ENCODE assay signal across 8 mouse cellular contexts in the genomic region with DNA sequence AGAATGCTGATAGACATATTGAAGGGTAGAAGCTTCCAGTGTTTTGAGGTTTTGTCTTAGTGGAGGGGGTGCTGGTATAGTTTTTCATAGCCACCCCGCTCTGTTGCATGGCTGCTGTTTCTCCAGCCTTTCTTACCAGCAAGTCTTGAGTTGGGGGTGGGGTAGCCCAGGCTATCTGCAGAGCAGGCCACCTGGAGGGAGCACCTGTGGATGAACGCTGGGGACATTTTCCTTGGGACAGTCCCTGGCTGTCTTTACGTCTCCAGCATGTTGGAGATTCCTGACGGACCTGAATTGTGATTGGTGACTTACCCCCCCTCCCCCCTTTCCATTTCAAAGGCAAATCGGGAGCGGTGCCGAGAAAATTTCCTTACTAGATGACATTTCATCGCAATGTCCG. TPM values are rescaled to one million over a fixed set of nuclear protein-coding genes. Genes with fewer than 3 reads are reported as not detected.
DNase-seq lines count a peak whose midpoint lies in the region; ATAC-seq and TF ChIP-seq lines count a peak whose summit lies in the region.

No protein-coding gene starts in this region.

- peak overlapping the region; percentile 10; the same call in 1 of the 2 replicates for H3K4me2 ChIP-seq in lung, embryonic 16.5 days (ENCODE audit: low read depth, low read length)
- H3K4me2 ChIP-seq in forebrain, embryonic 14.5 days (ENCODE audit: low read length): no peak overlapping the region
- no peak overlapping the region for H3K4me2 ChIP-seq in neural tube, embryonic 15.5 days

- peaks cover 46% of the 10 kb centered on the region for H3K4me1 ChIP-seq in lung, embryonic 16.5 days (replicated peaks; ENCODE audit: control insufficient read depth, insufficient read depth, low read length)
- H3K4me1 ChIP-seq in forebrain, embryonic 14.5 days (ENCODE audit: control insufficient read depth, insufficient read depth, low read length): peaks cover 15% of the 10 kb centered on the region
- H3K4me1 ChIP-seq in neural tube, embryonic 15.5 days: peaks cover 62% of the 10 kb centered on the region

- no peaks in the 10 kb centered on the region for H3K27me3 ChIP-seq in lung, embryonic 16.5 days (ENCODE audit: control insufficient read depth, insufficient read depth, low read depth, low read length)
- H3K27me3 ChIP-seq in forebrain, embryonic 14.5 days (replicated peaks; ENCODE audit: control insufficient read depth, insufficient read depth, low read length): no peaks in the 10 kb centered on the region
- no peaks in the 10 kb centered on the region for H3K27me3 ChIP-seq in neural tube, embryonic 15.5 days (replicated peaks)

- intact Hi-C loops in gastrocnemius, adult 2 months (cut with DNase I): no loop called here

- H3K9ac ChIP-seq in lung, embryonic 16.5 days (ENCODE audit: low read length): no peak overlapping the region
- H3K9ac ChIP-seq in forebrain, embryonic 14.5 days (ENCODE audit: low read length): no peak overlapping the region
- H3K9ac ChIP-seq in neural tube, embryonic 15.5 days (replicated peaks): no peak overlapping the region

- 54% methylated on average over 9 of the region's 9 CpGs for WGBS in lung, embryonic 16.5 days
- WGBS in forebrain, embryonic 14.5 days: 70% methylated on average over 9 of the region's 9 CpGs
- 64% methylated on average over 9 of the region's 9 CpGs for WGBS in neural tube, embryonic 15.5 days

- 0 out of 2 replicates have a peak overlapping the region, but pooled peaks have one; percentile 15 for H3K4me3 ChIP-seq in gastrocnemius, adult 2 months
- H3K4me3 ChIP-seq in lung, embryonic 16.5 days (ENCODE audit: low read length): no peak overlapping the region
- no peak overlapping the region for H3K4me3 ChIP-seq in forebrain, embryonic 14.5 days (ENCODE audit: low read depth, low read length)
- H3K4me3 ChIP-seq in neural tube, embryonic 15.5 days (replicated peaks): no peak overlapping the region

- H3K36me3 ChIP-seq in lung, embryonic 16.5 days (ENCODE audit: control insufficient read depth, insufficient read depth, low read length): peaks cover 8% of the 10 kb centered on the region; the same call in 1 of the 2 replicates
- H3K36me3 ChIP-seq in forebrain, embryonic 14.5 days (ENCODE audit: control insufficient read depth, insufficient read depth, low read length): peaks cover 38% of the 10 kb centered on the region
- H3K36me3 ChIP-seq in neural tube, embryonic 15.5 days: peaks cover 28% of the 10 kb centered on the region

- ATAC-seq in lung, embryonic 16.5 days (ENCODE audit: low read depth): no peak
- ATAC-seq in forebrain, embryonic 14.5 days: no peak
- no peak for ATAC-seq in neural tube, embryonic 15.5 days (ENCODE audit: low FRiP score)

- H3K9me3 ChIP-seq in lung, embryonic 16.5 days (ENCODE audit: control insufficient read depth, low read length): no peaks in the 10 kb centered on the region
- no peaks in the 10 kb centered on the region for H3K9me3 ChIP-seq in forebrain, embryonic 14.5 days (replicated peaks; ENCODE audit: control insufficient read depth, low read length)
- no peaks in the 10 kb centered on the region for H3K9me3 ChIP-seq in neural tube, embryonic 15.5 days (replicated peaks)

- TF ChIP-seq CTCF in gastrocnemius, adult 2 months (IDR thresholded peaks at IDR 0.05): no peak

- H3K27ac ChIP-seq in gastrocnemius, adult 2 months: peak overlapping the region; percentile 67
- H3K27ac ChIP-seq in lung, embryonic 16.5 days (ENCODE audit: low read length): peak overlapping the region; percentile 88
- H3K27ac ChIP-seq in forebrain, embryonic 14.5 days (ENCODE audit: low read depth, low read length): peak overlapping the region; percentile 71
- peak overlapping the region; percentile 67 for H3K27ac ChIP-seq in neural tube, embryonic 15.5 days (replicated peaks)

- no peak for DNase-seq in gastrocnemius, adult 2 months
- DNase-seq in gastrocnemius, adult 8-10 months (ENCODE audit: low spot score in 2 of 2): no peak
- DNase-seq in lung, postnatal 14 days: no peak
- no peak for DNase-seq in forebrain, embryonic 14.5 days (ENCODE audit: low spot score)
- DNase-seq in embryo, embryonic 10.5 days (ENCODE audit: low spot score): no peak
- no peak for DNase-seq in adrenal gland, postnatal 14 days

RNA-seq across cellular contexts. Expression of gene Prrc2b, which starts 31.2 kb away (rescaled TPM):
- total RNA-seq in gastrocnemius, adult 2 months (2021): 10 to 100 TPM; 76.4 to 86.9 TPM
- total RNA-seq in gastrocnemius, adult 8-10 months (2022): 10 to 100 TPM; 81.0 to 90.8 (median 85.9) TPM
- 24.7 and 26.9 TPM in 2 replicates for polyA plus RNA-seq in lung, embryonic 16.5 days (2015; fragmentation: Nextera tagmentation; extraction: Ambion mirVana)
- polyA plus RNA-seq in forebrain, embryonic 14.5 days (2014; fragmentation: Nextera tagmentation; extraction: Ambion mirVana): 53.3 and 62.4 TPM in 2 replicates
- 56.6 and 59.9 TPM in 2 replicates for polyA plus RNA-seq in neural tube, embryonic 15.5 days (2015; fragmentation: Nextera tagmentation; extraction: Ambion mirVana)
- 86.4 and 91.3 TPM in 2 replicates for total RNA-seq in adrenal gland, postnatal 14 days (2021)

RNA-seq across cellular contexts. Expression of gene Pomt1, which starts 54.3 kb away (rescaled TPM):
- 10 to 100 TPM; 11.5 TPM for total RNA-seq in gastrocnemius, adult 2 months (2021)
- 10 to 100 TPM in 3 of 4 experiments, 1 to 10 TPM in 1; 10.0 to 12.5 (median 11.9) TPM for total RNA-seq in gastrocnemius, adult 8-10 months (2022)
- 23.0 and 24.1 TPM in 2 replicates for polyA plus RNA-seq in lung, embryonic 16.5 days (2015; fragmentation: Nextera tagmentation; extraction: Ambion mirVana)
- 22.3 and 27.1 TPM in 2 replicates for polyA plus RNA-seq in forebrain, embryonic 14.5 days (2014; fragmentation: Nextera tagmentation; extraction: Ambion mirVana)
- polyA plus RNA-seq in neural tube, embryonic 15.5 days (2015; fragmentation: Nextera tagmentation; extraction: Ambion mirVana): 30.7 and 30.9 TPM in 2 replicates
- total RNA-seq in adrenal gland, postnatal 14 days (2021): 29.2 and 32.4 TPM in 2 replicates
